10 mouse cellular contexts compared by ENCODE assay signal in the genomic region with DNA sequence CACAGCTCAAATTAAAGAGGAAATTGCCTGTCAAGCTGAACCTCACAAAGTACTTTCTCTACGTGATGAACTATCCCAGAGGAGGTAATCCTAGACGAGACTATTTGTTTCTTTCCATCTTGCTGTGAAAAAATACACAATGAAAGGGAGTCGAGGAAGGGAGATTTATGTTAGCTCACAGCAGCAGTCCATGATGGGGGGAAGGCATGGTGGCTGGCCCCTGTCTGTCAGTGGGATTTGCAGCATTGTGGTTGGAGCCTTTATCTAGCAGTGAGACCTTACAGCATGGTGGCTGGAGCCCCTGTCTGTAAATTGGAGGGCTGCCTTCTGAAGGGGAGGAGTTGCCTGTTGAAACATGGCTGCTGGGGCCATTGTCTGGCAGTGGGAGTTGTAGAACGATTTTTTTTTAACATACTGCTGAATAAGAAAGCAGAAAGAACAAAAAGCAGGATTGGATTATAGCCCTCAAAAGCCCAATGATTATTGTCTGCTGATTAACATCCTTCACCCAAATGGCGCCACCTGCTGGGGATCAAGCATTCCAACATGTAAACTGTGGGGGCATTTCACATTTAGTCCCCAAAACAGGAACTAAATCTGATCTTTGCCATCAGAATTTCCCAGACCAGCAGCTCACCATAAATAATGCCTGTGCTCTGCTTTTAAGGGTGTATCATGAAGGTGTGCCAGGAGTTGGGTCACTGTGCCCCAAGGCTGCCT. TPM values are rescaled to one million over a fixed set of nuclear protein-coding genes. Genes with fewer than 3 reads are reported as not detected.
DNase-seq lines count a peak whose midpoint lies in the region; ATAC-seq and TF ChIP-seq lines count a peak whose summit lies in the region.
"Had no signal": no experiment of that assay in that cellular context is flagged by ENCODE, and none has a peak within 500 bp of the region (broad histone marks: within the 10 kb centered on the region; RNA-seq: fewer than 3 reads in every experiment).

No protein-coding gene starts in this region.

- no peak for TF ChIP-seq EP300 in lung, postnatal 0 days (IDR thresholded peaks at IDR 0.05)

- no peak overlapping the region for H3K4me3 ChIP-seq in forebrain, embryonic 11.5 days (ENCODE audit: low read depth, low read length)
- H3K4me3 ChIP-seq in forebrain, embryonic 16.5 days (replicated peaks; ENCODE audit: low read length): no peak overlapping the region
- no peak overlapping the region for H3K4me3 ChIP-seq in lung, postnatal 0 days (ENCODE audit: low read depth, low read length)
- H3K4me3 ChIP-seq: forebrain, embryonic 12.5 days had no signal

- H3K4me2 ChIP-seq in forebrain, embryonic 11.5 days (ENCODE audit: low read depth, low read length, severe bottlenecking): no peak overlapping the region
- H3K4me2 ChIP-seq in forebrain, embryonic 16.5 days (ENCODE audit: low read length): no peak overlapping the region
- no peak overlapping the region for H3K4me2 ChIP-seq in lung, postnatal 0 days (replicated peaks; ENCODE audit: low read depth, low read length)
- H3K4me2 ChIP-seq: forebrain, embryonic 12.5 days had no signal

- H3K27ac ChIP-seq in forebrain, embryonic 11.5 days (ENCODE audit: low read depth, low read length): no peak overlapping the region
- no peak overlapping the region for H3K27ac ChIP-seq in forebrain, embryonic 16.5 days (ENCODE audit: low read length)
- H3K27ac ChIP-seq in lung, postnatal 0 days (ENCODE audit: low read length): no peak overlapping the region
- H3K27ac ChIP-seq: forebrain, embryonic 12.5 days had no signal

- no peak for ATAC-seq in forebrain, embryonic 11.5 days (replicated peaks; ENCODE audit: low FRiP score)
- no peak for ATAC-seq in forebrain, embryonic 16.5 days
- ATAC-seq in lung, postnatal 0 days: no peak
- peak; percentile 52 for ATAC-seq in megakaryocyte progenitor cell, adult 5-6 weeks (replicated peaks; ENCODE audit: poor library complexity)

- no peaks in the 10 kb centered on the region for H3K27me3 ChIP-seq in forebrain, embryonic 11.5 days (ENCODE audit: control insufficient read depth, insufficient read depth, low read length)
- no peaks in the 10 kb centered on the region for H3K27me3 ChIP-seq in forebrain, embryonic 16.5 days (replicated peaks; ENCODE audit: control insufficient read depth, insufficient read depth, low read length)
- H3K27me3 ChIP-seq in lung, postnatal 0 days (replicated peaks; ENCODE audit: insufficient read depth, low read length): no peaks in the 10 kb centered on the region
- H3K27me3 ChIP-seq: forebrain, embryonic 12.5 days had no signal

- WGBS in forebrain, embryonic 11.5 days: 50% methylated on average over 5 of the region's 5 CpGs
- WGBS in forebrain, embryonic 16.5 days: 47% methylated on average over 5 of the region's 5 CpGs
- WGBS in lung, postnatal 0 days: 52% methylated on average over 5 of the region's 5 CpGs

- peak; percentile 49 for DNase-seq in forebrain, embryonic 11.5 days (ENCODE audit: low spot score)
- no peak for DNase-seq in lung, postnatal 0 days (ENCODE audit: low spot score)
- DNase-seq in lung, postnatal 4 days: no peak
- peak; percentile 43 for DNase-seq in NIH3T3 (ENCODE audit: low read depth)
- no peak for DNase-seq in frontal cortex, adult 2 months (ENCODE audit: extremely low spot score in 1 of 2, low spot score in 1 of 2)
- no peak for DNase-seq in ovary, postnatal 10 days (ENCODE audit: low spot score)
- DNase-seq: midbrain, embryonic 14.5 days had no signal

- peak; percentile 60 for TF ChIP-seq CTCF in lung, postnatal 0 days (IDR thresholded peaks at IDR 0.05)

- no peaks in the 10 kb centered on the region for H3K4me1 ChIP-seq in forebrain, embryonic 11.5 days (replicated peaks; ENCODE audit: control insufficient read depth, insufficient read depth, low read length)
- 0 out of 2 replicates have a peak, but pooled peaks cover 3% of the 10 kb centered on the region for H3K4me1 ChIP-seq in forebrain, embryonic 16.5 days (replicated peaks; ENCODE audit: control insufficient read depth, insufficient read depth, low read length)
- H3K4me1 ChIP-seq in lung, postnatal 0 days (ENCODE audit: insufficient read depth, low read depth, low read length): no peaks in the 10 kb centered on the region
- H3K4me1 ChIP-seq: forebrain, embryonic 12.5 days had no signal

- no peaks in the 10 kb centered on the region for H3K36me3 ChIP-seq in forebrain, embryonic 11.5 days (ENCODE audit: control insufficient read depth, insufficient read depth, low read length)
- H3K36me3 ChIP-seq in forebrain, embryonic 16.5 days (ENCODE audit: control insufficient read depth, insufficient read depth): no peaks in the 10 kb centered on the region
- H3K36me3 ChIP-seq in lung, postnatal 0 days (ENCODE audit: insufficient read depth, low read length): no peaks in the 10 kb centered on the region
- H3K36me3 ChIP-seq: forebrain, embryonic 12.5 days had no signal

- H3K9ac ChIP-seq in forebrain, embryonic 11.5 days (ENCODE audit: low read length): no peak overlapping the region
- no peak overlapping the region for H3K9ac ChIP-seq in forebrain, embryonic 16.5 days (replicated peaks; ENCODE audit: low read depth, low read length)
- no peak overlapping the region for H3K9ac ChIP-seq in lung, postnatal 0 days (replicated peaks; ENCODE audit: low read depth)
- H3K9ac ChIP-seq: forebrain, embryonic 12.5 days had no signal

- H3K9me3 ChIP-seq in forebrain, embryonic 11.5 days (ENCODE audit: control insufficient read depth, low read length): no peaks in the 10 kb centered on the region
- no peaks in the 10 kb centered on the region for H3K9me3 ChIP-seq in forebrain, embryonic 16.5 days (ENCODE audit: control insufficient read depth, low read length)
- no peaks in the 10 kb centered on the region for H3K9me3 ChIP-seq in lung, postnatal 0 days (ENCODE audit: low read length)
- H3K9me3 ChIP-seq: forebrain, embryonic 12.5 days had no signal

RNA-seq across cellular contexts. Expression of gene Ripor2, which starts 54.0 kb away (rescaled TPM):
- 7.3 and 9.5 TPM in 2 replicates for polyA plus RNA-seq in forebrain, embryonic 11.5 days (2014; fragmentation: Nextera tagmentation; extraction: Ambion mirVana)
- 23.4 and 33.8 TPM in 2 replicates for polyA plus RNA-seq in forebrain, embryonic 16.5 days (2015; fragmentation: Nextera tagmentation; extraction: Ambion mirVana)
- 3.1 and 3.9 TPM in 2 replicates for polyA plus RNA-seq in lung, postnatal 0 days (2015; fragmentation: Nextera tagmentation; extraction: Ambion mirVana)
- 37.6 and 50.4 TPM in 2 replicates for total RNA-seq in megakaryocyte progenitor cell, adult 5-6 weeks (2015)
- total RNA-seq in megakaryocyte progenitor cell, adult 5-6 weeks (2017): 24.0 and 28.9 TPM in 2 replicates
- polyA plus RNA-seq in frontal cortex, adult 2 months (2012; rRNA removed): 28.2 and 33.2 TPM in 2 replicates

Comparison
In these comparisons a context has a peak if more than half of its experiments do, and no peak if none do; other contexts are left out.
1. DNase-seq: peak in forebrain, embryonic 11.5 days (single experiment) and NIH3T3 (single experiment); none in lung, postnatal 0 days (single experiment), lung, postnatal 4 days (0 of 2), frontal cortex, adult 2 months (0 of 2) and ovary, postnatal 10 days (single experiment).